9 mouse cellular contexts compared by ENCODE assay signal in the genomic region with DNA sequence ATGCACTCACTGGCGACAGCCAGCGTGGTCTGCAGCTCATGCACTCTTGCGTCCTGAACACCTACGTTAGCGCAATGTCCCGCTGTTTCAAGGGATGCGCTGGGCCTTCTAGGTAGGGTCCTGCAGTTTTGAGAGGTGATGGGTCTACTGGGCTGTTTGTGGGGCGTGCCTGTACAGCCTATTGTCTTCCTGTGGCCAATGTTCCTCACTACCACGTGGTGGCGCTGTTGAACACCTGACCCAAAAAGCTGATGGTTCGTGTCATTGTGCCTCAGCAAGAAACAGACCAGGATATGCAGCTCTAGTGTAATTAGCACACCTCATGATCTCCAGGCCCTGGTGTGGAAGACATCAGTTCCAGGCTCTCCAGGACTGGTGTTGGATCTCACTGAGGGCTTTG. TPM values are rescaled to one million over a fixed set of nuclear protein-coding genes. Genes with fewer than 3 reads are reported as not detected.
DNase-seq lines count a peak whose midpoint lies in the region; ATAC-seq and TF ChIP-seq lines count a peak whose summit lies in the region.
"Had no signal": no experiment of that assay in that cellular context is flagged by ENCODE, and none has a peak within 500 bp of the region (broad histone marks: within the 10 kb centered on the region; RNA-seq: fewer than 3 reads in every experiment).

No protein-coding gene starts in this region.

- DNase-seq in left cerebral cortex, adult 2 months (ENCODE audit: extremely low spot score in 1 of 2, low spot score in 2 of 2), result peak; percentile 34 to 55
- DNase-seq in left cerebral cortex, adult 11 months (ENCODE audit: low spot score), result no peak
- peak; percentile 64 for DNase-seq in adipocyte (ENCODE audit: low spot score)
- DNase-seq in heart, postnatal 10 days, result peak; percentile 58 to 77
- peak; percentile 79 to 80 for DNase-seq in kidney, postnatal 4 days

- peak; percentile 73 for TF ChIP-seq CTCF in left cerebral cortex, adult 2 months (IDR thresholded peaks at IDR 0.05)
- TF ChIP-seq CTCF in cortical plate, adult 2 months (IDR thresholded peaks at IDR 0.05; ENCODE audit: extremely low read depth, insufficient read depth, low read length), result peak; percentile 88
- TF ChIP-seq CTCF in testis, adult 2 months (IDR thresholded peaks at IDR 0.05; ENCODE audit: control insufficient read depth, insufficient read depth, insufficient replicate concordance, low read depth, low read length), result peak; percentile 94; the same call in 1 of the 2 replicates

- ATAC-seq in megakaryocyte, adult 5-6 weeks (ENCODE audit: poor library complexity, severe bottlenecking), result peak; percentile 96

- no peaks in the 10 kb centered on the region for H3K36me3 ChIP-seq in testis, adult 2 months (ENCODE audit: control insufficient read depth, insufficient read depth, low read length)
- H3K36me3 ChIP-seq: embryonic facial prominence, embryonic 12.5 days had no signal

- H3K27ac ChIP-seq in left cerebral cortex, adult 2 months, result no peak overlapping the region
- H3K27ac ChIP-seq in cortical plate, adult 2 months (ENCODE audit: insufficient read depth, low read length), result no peak overlapping the region
- H3K27ac ChIP-seq in testis, adult 2 months (ENCODE audit: control insufficient read depth, insufficient read depth, low read depth, low read length), result no peak overlapping the region
- H3K27ac ChIP-seq: embryonic facial prominence, embryonic 12.5 days had no signal

- no peak for TF ChIP-seq POLR2A in cortical plate, adult 2 months (IDR thresholded peaks at IDR 0.05; ENCODE audit: extremely low read depth, insufficient read depth, low read length)
- TF ChIP-seq POLR2A in testis, adult 2 months (IDR thresholded peaks at IDR 0.05; ENCODE audit: control insufficient read depth, low read depth, low read length), result no peak

- no peaks in the 10 kb centered on the region for H3K27me3 ChIP-seq in testis, adult 2 months (ENCODE audit: control insufficient read depth, insufficient read depth, low read length)
- H3K27me3 ChIP-seq: embryonic facial prominence, embryonic 12.5 days had no signal

- H3K4me3 ChIP-seq in left cerebral cortex, adult 2 months, result no peak overlapping the region
- H3K4me3 ChIP-seq in cortical plate, adult 2 months (ENCODE audit: insufficient read depth, low read length), result no peak overlapping the region
- no peak overlapping the region for H3K4me3 ChIP-seq in testis, adult 2 months (ENCODE audit: control insufficient read depth, low read depth, low read length)
- H3K4me3 ChIP-seq: embryonic facial prominence, embryonic 12.5 days had no signal

- H3K4me1 ChIP-seq in cortical plate, adult 2 months (ENCODE audit: control insufficient read depth, insufficient read depth, low read length), result no peaks in the 10 kb centered on the region
- peaks cover 9% of the 10 kb centered on the region for H3K4me1 ChIP-seq in testis, adult 2 months (ENCODE audit: control insufficient read depth, insufficient read depth, low read length)

- intact Hi-C loops in left cerebral cortex, adult 2 months (cut with DNase I), result loop anchor here (5.0 kb wide), 1 partner anchor 58 kb away; no protein-coding TSS in a partner anchor
- intact Hi-C loops in heart, postnatal 10 days (cut with DNase I), result loop anchor here (5.0 kb wide), 1 partner anchor 58 kb away; no protein-coding TSS in a partner anchor

RNA-seq across cellular contexts. Expression of a gene that starts 21.7 kb away (rescaled TPM):
- total RNA-seq in left cerebral cortex, adult 2 months (2021), result 1 to 10 TPM; 1.2 to 2.4 TPM
- 1.5 and 5.0 TPM in 2 replicates for polyA plus RNA-seq in cortical plate, adult 2 months (2012; rRNA removed)
- 1 to 10 TPM; 5.9 to 6.6 TPM for total RNA-seq in heart, postnatal 10 days (2021)
- total RNA-seq in megakaryocyte, adult 5-6 weeks (2015), result 31.2 and 40.4 TPM in 2 replicates
- 80.4 and 95.8 TPM in 2 replicates for total RNA-seq in megakaryocyte, adult 5-6 weeks (2017)
- polyA plus RNA-seq in testis, adult 2 months (2012; rRNA removed), result 14.9 and 17.2 TPM in 2 replicates

RNA-seq across cellular contexts. Expression of a gene that starts 26.7 kb away (rescaled TPM):
- total RNA-seq in left cerebral cortex, adult 2 months (2021), result not detected
- polyA plus RNA-seq in cortical plate, adult 2 months (2012; rRNA removed), result not detected in 2 replicates
- not detected for total RNA-seq in heart, postnatal 10 days (2021)
- not detected in 2 replicates for total RNA-seq in megakaryocyte, adult 5-6 weeks (2015)
- total RNA-seq in megakaryocyte, adult 5-6 weeks (2017), result 0.08 TPM in 1 of 2 replicates, not detected in the other
- 60.2 and 67.8 TPM in 2 replicates for polyA plus RNA-seq in testis, adult 2 months (2012; rRNA removed)
- polyA plus RNA-seq: embryonic facial prominence, embryonic 12.5 days had no signal

RNA-seq across cellular contexts. Expression of a gene that starts 55.5 kb away (rescaled TPM):
- 1 to 10 TPM; 3.5 to 3.7 TPM for total RNA-seq in left cerebral cortex, adult 2 months (2021)
- polyA plus RNA-seq in cortical plate, adult 2 months (2012; rRNA removed), result 3.9 and 4.3 TPM in 2 replicates
- 1 to 10 TPM; 8.6 to 8.7 TPM for total RNA-seq in heart, postnatal 10 days (2021)
- total RNA-seq in megakaryocyte, adult 5-6 weeks (2015), result not detected in 2 replicates
- not detected in 2 replicates for total RNA-seq in megakaryocyte, adult 5-6 weeks (2017)
- 2.8 and 3.7 TPM in 2 replicates for polyA plus RNA-seq in testis, adult 2 months (2012; rRNA removed)

Comparison
In these comparisons a context has a peak if more than half of its experiments do, and no peak if none do; other contexts are left out.
1. RNA of a gene that starts 21.7 kb away (total RNA-seq): 31.2 to 95.8 TPM in megakaryocyte, adult 5-6 weeks; 5.9 to 6.6 TPM in heart, postnatal 10 days and 1.2 to 2.4 TPM in left cerebral cortex, adult 2 months; every median in the first group is over 4 times any median in the second.
2. RNA of a gene that starts 55.5 kb away (total RNA-seq): 8.6 to 8.7 TPM in heart, postnatal 10 days and 3.5 to 3.7 TPM in left cerebral cortex, adult 2 months; not detected in megakaryocyte, adult 5-6 weeks; every median in the first group is over 4 times any median in the second.
3. Peak in every context shown above with its lines, with median percentiles within 50 percentile points of each other: CTCF ChIP-seq.